Mouse (Mus musculus) CH12.LX (cell line): ENCODE data around the gene Capn1. TPM values are rescaled to one million over a fixed set of nuclear protein-coding genes. Genes with fewer than 3 reads are reported as not detected.

Experiments used
- DNase-seq: peaks from one replicate; pipeline ENCODE4 v3.0.0-alpha.2; 2013; ENCODE audit errors: extremely low read depth
- H3K27ac ChIP-seq: 2 replicates; pipeline ENCODE4 v1.5.1; 2012; ENCODE audit warnings: low read depth, mild to moderate bottlenecking, control low read depth, moderate library complexity; ENCODE audit not compliant: insufficient read depth
- H3K27me3 ChIP-seq: replicated peaks from 2 replicates; pipeline ENCODE3; 2012; ENCODE audit warnings: inconsistent platforms
- H3K36me3 ChIP-seq, 2 experiments: replicated peaks in 1 of 2; 2 replicates each; pipeline versions ENCODE3 to v1.6.1; 2012; ENCODE audit warnings: inconsistent platforms in 1 of 2, low read length in 1 of 2, mild to moderate bottlenecking in 1 of 2, mixed read lengths in 1 of 2, moderate library complexity in 1 of 2; ENCODE audit not compliant: control insufficient read depth in 1 of 2, insufficient read depth in 1 of 2
- H3K4me1 ChIP-seq, 2 experiments: 2 replicates each; pipeline ENCODE4 v1.6.1; 2012; ENCODE audit warnings: inconsistent platforms in 1 of 2, moderate library complexity in 1 of 2; ENCODE audit not compliant: insufficient read depth in 2 of 2, control insufficient read depth in 1 of 2
- H3K4me2 ChIP-seq: 2 replicates; pipeline ENCODE4 v1.6.1; 2012; ENCODE audit warnings: low read depth, mild to moderate bottlenecking, control low read depth; ENCODE audit not compliant: poor library complexity, insufficient read depth, severe bottlenecking
- H3K4me3 ChIP-seq, 3 experiments: fragments of 150-350 bp in 1 of 3; sonication (generic) in 1 of 3; replicated peaks in 1 of 3; 2 replicates each; pipeline versions ENCODE3 to v1.5.1; 2011 to 2012; ENCODE audit warnings: low read depth in 2 of 3, low read length in 2 of 3, mild to moderate bottlenecking in 2 of 3, moderate library complexity in 2 of 3, control low read depth in 1 of 3, improper control_type of control experiment in 1 of 3, inconsistent platforms in 1 of 3, mixed read lengths in 1 of 3; ENCODE audit not compliant: poor library complexity in 1 of 3
- H3K79me2 ChIP-seq: replicated peaks from 2 replicates; pipeline ENCODE4 v1.6.1; 2012; ENCODE audit warnings: mild to moderate bottlenecking, moderate library complexity; ENCODE audit not compliant: control insufficient read depth, poor library complexity, insufficient read depth, severe bottlenecking; ENCODE audit errors: extremely low read depth
- H3K9ac ChIP-seq: 2 replicates; pipeline ENCODE4 v1.6.1; 2012; ENCODE audit warnings: low read depth, mild to moderate bottlenecking, control low read depth, moderate library complexity; ENCODE audit not compliant: insufficient read depth
- H3K9me3 ChIP-seq: replicated peaks from 2 replicates; pipeline ENCODE3; 2012; ENCODE audit warnings: low read length, inconsistent platforms, mixed read lengths
- CHD2 ChIP-seq: IDR thresholded peaks from 2 replicates; pipeline ENCODE4 v1.6.1; 2011; ENCODE audit warnings: low read length, improper control_type of control experiment
- CTCF ChIP-seq, 2 experiments: IDR thresholded peaks in 1 of 2; conservative IDR thresholded peaks in 1 of 2; 2 replicates each; pipeline ENCODE4 v1.5.1; 2011 to 2012; ENCODE audit warnings: low read depth in 2 of 2, low read length in 2 of 2, improper control_type of control experiment in 1 of 2, inconsistent platforms in 1 of 2, mild to moderate bottlenecking in 1 of 2, moderate library complexity in 1 of 2
- E2F4 ChIP-seq: IDR thresholded peaks from 2 replicates; pipeline ENCODE4 v1.6.1; 2011; ENCODE audit warnings: low read depth, low read length, improper control_type of control experiment; ENCODE audit not compliant: insufficient replicate concordance
- ETS1 ChIP-seq: conservative IDR thresholded peaks from 2 replicates; pipeline ENCODE4 v1.6.1; 2012; ENCODE audit warnings: low read depth, mild to moderate bottlenecking, inconsistent platforms, low read length, improper control_type of control experiment, moderate library complexity
- GABPA ChIP-seq: IDR thresholded peaks from 2 replicates; pipeline ENCODE4 v1.6.1; 2012; ENCODE audit warnings: low read depth, low read length, improper control_type of control experiment, inconsistent platforms; ENCODE audit not compliant: insufficient replicate concordance
- HCFC1 ChIP-seq: IDR thresholded peaks from 2 replicates; pipeline ENCODE4 v1.6.1; 2012; ENCODE audit warnings: low read depth, mild to moderate bottlenecking, inconsistent platforms, low read length, improper control_type of control experiment
- IRF4 ChIP-seq: IDR thresholded peaks from 2 replicates; pipeline ENCODE4 v1.6.1; 2014; ENCODE audit warnings: low read depth, mild to moderate bottlenecking, inconsistent platforms, low read length, improper control_type of control experiment
- JUN ChIP-seq: IDR thresholded peaks from 2 replicates; pipeline ENCODE4 v1.6.1; 2011; ENCODE audit warnings: low read depth, mild to moderate bottlenecking, low read length, improper control_type of control experiment, moderate library complexity; ENCODE audit not compliant: insufficient read depth
- JUND ChIP-seq: conservative IDR thresholded peaks from 2 replicates; pipeline ENCODE4 v1.6.1; 2011; ENCODE audit warnings: low read depth, low read length, improper control_type of control experiment
- MAFK ChIP-seq: IDR thresholded peaks from 2 replicates; pipeline ENCODE4 v1.6.1; 2011; ENCODE audit warnings: low read length, improper control_type of control experiment; ENCODE audit not compliant: insufficient replicate concordance
- MAX ChIP-seq: IDR thresholded peaks from 2 replicates; pipeline ENCODE4 v1.6.1; 2011; ENCODE audit warnings: low read length, improper control_type of control experiment
- MXI1 ChIP-seq: IDR thresholded peaks from 2 replicates; pipeline ENCODE4 v1.6.1; 2011; ENCODE audit warnings: mild to moderate bottlenecking, low read depth, low read length, improper control_type of control experiment
- NRF1 ChIP-seq: IDR thresholded peaks from 2 replicates; pipeline ENCODE4 v1.6.1; 2014; ENCODE audit warnings: low read depth, mild to moderate bottlenecking, inconsistent platforms, low read length, improper control_type of control experiment, moderate library complexity
- PAX5 ChIP-seq: IDR thresholded peaks from 2 replicates; pipeline ENCODE4 v1.6.1; 2012; ENCODE audit warnings: low read length, inconsistent platforms, mixed read lengths
- POLR2A ChIP-seq: IDR thresholded peaks from 2 replicates; pipeline ENCODE4 v1.6.1; 2011; ENCODE audit warnings: low read depth, mild to moderate bottlenecking, improper control_type of control experiment, low read length
- RAD21 ChIP-seq: IDR thresholded peaks from 2 replicates; pipeline ENCODE4 v1.6.1; 2011; ENCODE audit warnings: low read depth, mild to moderate bottlenecking, low read length, improper control_type of control experiment, moderate library complexity
- SMC3 ChIP-seq: IDR thresholded peaks from 2 replicates; pipeline ENCODE4 v1.6.1; 2011; ENCODE audit warnings: low read depth, low read length, improper control_type of control experiment
- TBP ChIP-seq: conservative IDR thresholded peaks from 2 replicates; pipeline ENCODE4 v1.6.1; 2011; ENCODE audit warnings: low read depth, low read length, improper control_type of control experiment
- TCF12 ChIP-seq: IDR thresholded peaks from 2 replicates; pipeline ENCODE4 v1.6.1; 2014; ENCODE audit warnings: low read depth, mild to moderate bottlenecking, inconsistent platforms, low read length, improper control_type of control experiment
- USF2 ChIP-seq: conservative IDR thresholded peaks from 2 replicates; pipeline ENCODE4 v1.6.1; 2011; ENCODE audit warnings: low read depth, low read length, improper control_type of control experiment
- ZC3H11A ChIP-seq: IDR thresholded peaks from 2 replicates; pipeline ENCODE4 v1.6.1; 2012; ENCODE audit warnings: low read depth, mild to moderate bottlenecking, inconsistent platforms, low read length, improper control_type of control experiment
- ZNF384 ChIP-seq: IDR thresholded peaks from 2 replicates; pipeline ENCODE4 v1.6.1; 2012; ENCODE audit warnings: low read depth, low read length, improper control_type of control experiment, inconsistent platforms
- dilution Hi-C: fragments of 300-500 bp; cut with MboI; formaldehyde crosslinking; loops from 2 replicates; pipeline ENCODE4 v1.14.3; 2020; ENCODE audit warnings: low sequenced_read_pairs; ENCODE audit not compliant: extremely low pct_unique_long_range_greater_than_20kb, extremely low pct_ligation_motif_present
- in situ Hi-C: fragments of 300-500 bp; cut with MboI; formaldehyde crosslinking; loops from 3 replicates; pipeline ENCODE4 v1.14.3; 2019; ENCODE audit warnings: low sequenced_read_pairs, low pct_ligation_motif_present, low pct_unique_long_range_greater_than_20kb, mixed read lengths
- polyA plus RNA-seq: library from polyadenylated mRNA; unstranded; fragments of >175 nt; gene quantifications from 2 replicates; pipeline ENCODE4 v1.2.1, GENCODE M21; 2012; ENCODE audit warnings: low read depth; ENCODE audit not compliant: insufficient read length
- total RNA-seq, 2 experiments: library from RNA; depleted of rRNA; stranded (reverse); fragments of 300-350 nt in 1 of 2; fragments of >200 nt in 1 of 2; gene quantifications; 2 replicates each; pipeline ENCODE4 v1.2.3; 2012 to 2014

Gene Capn1
- total and polyA plus RNA-seq, 3 experiments: 20.0 to 42.9 (median 40.2) TPM

DNA sequence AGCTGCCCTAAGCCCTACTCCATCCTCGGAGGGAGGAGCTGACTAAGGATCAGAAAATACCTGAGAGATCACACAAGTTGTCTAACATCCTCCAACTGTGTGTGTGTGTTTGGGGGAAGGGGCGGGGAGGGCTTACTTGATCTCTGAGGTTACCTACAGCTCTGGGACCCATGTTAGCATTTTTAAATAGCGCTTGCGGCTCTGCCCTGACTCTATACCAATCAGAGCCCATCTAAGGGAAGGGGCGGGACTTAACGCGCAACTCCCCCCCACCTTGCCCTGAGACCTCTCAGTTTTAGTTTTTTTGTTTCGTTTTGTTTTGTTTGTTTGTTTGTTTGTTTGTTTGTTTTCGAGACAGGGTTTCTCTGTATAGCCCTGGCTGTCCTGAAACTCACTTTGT lies 13.7 kb upstream of the Capn1 start:
- no peak for DNase-seq
- Histone ChIP-seq H3K9me3 (no peaks in the 10 kb centered on the region), H3K4me2 (no peak overlapping the region), H3K27me3 (peaks cover 3% of the 10 kb centered on the region), H3K79me2 (no peaks in the 10 kb centered on the region), H3K9ac (no peak overlapping the region), H3K36me3 (no peaks in the 10 kb centered on the region), H3K4me3 (no peak overlapping the region)
- in situ Hi-C loops: no loop called here
- dilution Hi-C loops: no loop called here
- TF ChIP-seq CHD2 (no peak), JUN (no peak), MAX (no peak), MXI1 (no peak), ZNF384 (no peak), IRF4 (no peak), ETS1 (no peak), NRF1 (no peak)
- TF ChIP-seq, all 38 proteins: peak for 0
- Histone ChIP-seq H3K27ac (no peak overlapping the region), H3K4me1 (no peaks in the 10 kb centered on the region)

DNA sequence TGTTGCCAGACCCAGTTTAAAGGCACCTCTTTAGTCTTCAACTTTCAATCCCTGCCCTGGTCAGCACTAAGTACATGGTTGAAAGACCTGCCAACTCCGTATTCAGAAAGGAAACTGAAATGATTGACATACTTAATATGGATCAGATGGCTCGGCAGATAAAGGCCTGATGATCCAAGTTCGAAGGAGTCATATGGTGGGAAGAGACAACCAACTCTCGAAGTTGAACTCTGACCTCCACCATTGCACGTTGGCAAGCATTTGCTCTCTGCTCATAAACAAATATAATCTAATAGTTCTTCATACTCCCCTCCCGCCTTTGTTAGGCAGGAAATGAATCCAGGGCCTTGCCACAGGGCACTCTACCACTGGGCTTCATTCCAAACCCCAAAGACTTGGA lies 13.3 kb upstream of the Capn1 start:
- dilution Hi-C loops (no loop called here), in situ Hi-C loops (no loop called here)
- no peak overlapping the region for H3K9ac ChIP-seq
- no peaks in the 10 kb centered on the region for H3K79me2 ChIP-seq
- TF ChIP-seq HCFC1 (no peak), MAX (no peak), POLR2A (no peak), SMC3 (no peak), TBP (no peak), JUND (no peak), USF2 (no peak), RAD21 (no peak), E2F4 (no peak), TCF12 (no peak), MAFK (no peak), CTCF (conservative IDR thresholded peaks at IDR 0.05 in 1 of 2, IDR thresholded peaks at IDR 0.05 in 1 of 2; ENCODE audit: low read depth in 2 of 2, low read length in 2 of 2) (no peak), GABPA (no peak), PAX5 (no peak), ZC3H11A (no peak)
- no peak overlapping the region for H3K4me3 ChIP-seq
- no peak overlapping the region for H3K27ac ChIP-seq
- no peak for DNase-seq
- H3K27me3 ChIP-seq: peaks cover 3% of the 10 kb centered on the region
- no peaks in the 10 kb centered on the region for H3K36me3 ChIP-seq
- no peaks in the 10 kb centered on the region for H3K4me1 ChIP-seq
- H3K9me3 ChIP-seq: no peaks in the 10 kb centered on the region
- no peak overlapping the region for H3K4me2 ChIP-seq
